Mouse (Mus musculus): ENCODE measurements around the gene Tm2d1.

GRCm38 (mm10) chr4:98339992-98340564, 43.0 kb downstream of the Tm2d1 start:
- TF ChIP-seq POLR2A (IDR thresholded peaks at IDR 0.05; ENCODE audit: control insufficient read depth in 1 of 2, insufficient read depth in 1 of 2, low read depth in 1 of 2, low read length in 2 of 2, poor library complexity in 1 of 2) (no peak), ZNF384 (IDR thresholded peaks at IDR 0.05; ENCODE audit: low read depth, low read length) (no peak), ZC3H11A (IDR thresholded peaks at IDR 0.05; ENCODE audit: low read depth, low read length) (no peak), CTCF (IDR thresholded peaks at IDR 0.05 in 2 of 3, conservative IDR thresholded peaks at IDR 0.05 in 1 of 3; ENCODE audit: control insufficient read depth in 1 of 3, insufficient read depth in 1 of 3, low read depth in 2 of 3, low read length in 3 of 3, poor library complexity in 1 of 3, severe bottlenecking in 1 of 3) (no peak), SIN3A (IDR thresholded peaks at IDR 0.05; ENCODE audit: low read length) (no peak), MAX (IDR thresholded peaks at IDR 0.05; ENCODE audit: low read length) (no peak), MAZ (IDR thresholded peaks at IDR 0.05; ENCODE audit: low read depth, low read length) (no peak), MEF2A (IDR thresholded peaks at IDR 0.05; ENCODE audit: extremely low read depth, insufficient replicate concordance, low read depth, low read length, poor library complexity, severe bottlenecking) (no peak), TCF12 (IDR thresholded peaks at IDR 0.05; ENCODE audit: low read depth, low read length) (no peak), MXI1 (IDR thresholded peaks at IDR 0.05; ENCODE audit: low read depth, low read length) (no peak), TBP (IDR thresholded peaks at IDR 0.05; ENCODE audit: low read depth, low read length) (no peak), EP300 (IDR thresholded peaks at IDR 0.05; ENCODE audit: low read depth in 1 of 2, low read length in 2 of 2) (no peak), NELFE (IDR thresholded peaks at IDR 0.05; ENCODE audit: low read depth, low read length) (no peak)
